Mouse (Mus musculus) ovary, postnatal 36 days (tissue): ENCODE results near the gene Lipt2.

Experiments
- DNase-seq: peaks from one replicate; pipeline ENCODE4 v3.0.0; 2022; ENCODE audit warnings: low spot score, mixed read lengths

Lipt2 gene

DNA sequence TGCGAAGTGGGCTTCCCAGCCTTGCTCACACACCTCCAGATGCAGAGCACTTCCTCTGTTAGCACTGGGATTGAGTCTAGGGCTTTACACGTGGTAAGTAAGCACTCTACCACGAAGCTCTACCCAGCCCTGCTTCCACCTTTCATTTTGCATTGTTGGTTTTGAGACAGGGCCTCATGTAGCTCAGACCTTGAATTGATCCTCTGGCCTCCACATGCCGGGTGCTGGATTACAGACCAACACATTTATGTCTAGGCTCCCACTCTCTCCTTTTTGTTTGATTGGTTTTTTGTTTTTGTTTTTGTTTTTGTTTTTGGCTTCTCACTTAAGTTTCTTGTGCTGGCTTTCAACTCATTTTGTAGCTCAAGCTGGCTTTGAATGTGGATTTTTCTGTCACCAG, 11.7 kb downstream of the Lipt2 start:
- no peak for DNase-seq

DNA sequence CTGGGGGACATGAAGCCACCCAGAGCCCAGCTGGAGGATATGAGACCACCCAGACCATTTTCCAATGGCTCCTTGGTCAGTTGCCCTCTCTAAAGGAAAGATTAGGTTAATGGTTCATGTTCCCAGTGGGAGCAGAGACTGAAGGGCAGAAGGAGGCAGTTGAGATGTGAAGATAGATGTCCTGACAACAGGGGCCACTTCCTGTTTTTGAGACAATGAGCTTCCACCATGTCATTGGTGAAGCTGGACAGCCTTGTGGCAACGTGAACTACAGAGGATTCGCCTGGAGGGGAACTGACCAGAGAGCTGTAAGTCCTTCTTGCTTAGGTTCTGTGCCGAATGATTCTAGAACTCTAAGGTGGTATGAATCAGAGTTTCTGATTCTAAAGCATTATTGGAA, 17.2 kb downstream of the Lipt2 start, which contains the start of gene Kcne3:
Gene Kcne3 (plus strand): TSS at position 234 of the 400 bp plus-strand sequence.
- no peak for DNase-seq

DNA sequence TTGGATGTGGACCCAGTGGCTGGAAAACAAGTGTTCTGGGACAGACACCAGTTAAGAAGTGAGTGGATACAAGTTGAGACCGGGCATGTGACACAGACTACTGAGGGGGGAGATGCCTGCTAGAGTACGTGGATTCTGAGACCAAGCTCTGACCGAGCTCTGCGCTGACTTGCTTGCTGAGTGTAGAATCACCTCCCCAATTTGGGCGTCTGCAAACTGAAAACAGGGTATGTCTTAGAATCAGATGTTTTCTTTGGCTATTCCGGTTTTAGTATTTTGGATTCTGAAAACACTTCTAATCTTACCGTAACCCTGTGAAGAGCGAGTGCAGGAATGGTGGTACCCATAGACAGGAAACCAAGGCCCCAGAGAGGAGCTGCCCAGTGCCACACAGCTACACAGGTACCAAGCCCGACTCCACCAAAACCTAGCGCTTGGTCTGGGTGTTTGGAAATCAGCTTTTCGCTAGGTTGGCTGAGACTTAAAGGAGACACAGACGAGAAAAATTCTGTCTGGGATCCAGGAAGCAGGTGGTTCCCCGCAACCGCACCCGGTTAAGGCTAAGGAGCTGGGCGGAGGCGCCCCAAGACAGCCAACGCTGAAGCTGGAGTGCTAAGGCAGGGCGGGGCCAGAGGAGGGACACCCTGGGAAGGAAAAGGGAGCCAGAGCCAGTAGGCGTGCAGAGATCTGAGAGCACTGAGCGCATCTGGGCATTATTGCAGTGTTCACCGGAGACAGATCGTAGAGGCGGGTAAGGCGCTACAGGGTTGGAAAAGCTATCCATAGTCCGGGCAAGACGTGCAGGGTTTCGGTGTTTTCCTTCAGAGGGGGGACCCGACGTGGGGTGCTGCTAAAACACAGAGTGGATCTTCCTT, 19.2 kb downstream of the Lipt2 start:
- peak; percentile 76 for DNase-seq

DNA sequence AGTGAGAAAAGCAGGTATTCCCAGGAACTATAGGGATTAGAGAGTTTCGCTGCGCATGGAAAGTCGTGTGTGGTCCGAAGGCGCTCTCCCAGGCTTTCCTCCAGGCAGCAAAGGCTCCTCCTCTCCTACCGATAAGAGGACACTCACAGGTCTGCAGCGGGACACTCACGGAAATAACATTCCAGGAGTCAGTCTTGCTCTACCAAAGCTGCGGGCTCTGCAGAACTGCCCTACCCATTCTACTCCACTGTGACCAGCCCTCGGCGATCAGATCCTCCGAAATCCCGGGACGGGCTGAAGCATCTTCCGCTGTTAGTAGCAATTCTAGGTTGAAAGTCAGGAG, 19.8 kb downstream of the Lipt2 start:
- peak; percentile 22 for DNase-seq

DNA sequence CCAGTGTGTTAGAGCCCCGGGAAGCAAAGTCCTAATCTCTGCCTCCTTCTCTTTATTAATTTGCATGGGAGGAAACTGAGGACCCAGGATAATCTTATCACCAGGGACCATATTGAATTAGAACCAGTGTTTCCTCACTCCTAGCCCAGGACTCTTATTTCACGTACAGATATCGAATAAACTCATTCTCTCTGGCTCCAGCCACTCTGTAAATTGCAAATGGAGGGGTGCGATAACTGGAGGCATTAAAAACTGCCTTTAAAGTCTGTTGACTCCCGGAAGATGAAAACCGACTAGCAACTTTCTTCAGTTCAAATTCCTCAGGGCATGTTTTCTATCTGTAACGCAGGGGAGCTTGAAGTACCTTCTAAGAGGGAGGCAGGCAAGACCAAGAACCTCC, 20.3 kb downstream of the Lipt2 start:
- DNase-seq: no peak

DNA sequence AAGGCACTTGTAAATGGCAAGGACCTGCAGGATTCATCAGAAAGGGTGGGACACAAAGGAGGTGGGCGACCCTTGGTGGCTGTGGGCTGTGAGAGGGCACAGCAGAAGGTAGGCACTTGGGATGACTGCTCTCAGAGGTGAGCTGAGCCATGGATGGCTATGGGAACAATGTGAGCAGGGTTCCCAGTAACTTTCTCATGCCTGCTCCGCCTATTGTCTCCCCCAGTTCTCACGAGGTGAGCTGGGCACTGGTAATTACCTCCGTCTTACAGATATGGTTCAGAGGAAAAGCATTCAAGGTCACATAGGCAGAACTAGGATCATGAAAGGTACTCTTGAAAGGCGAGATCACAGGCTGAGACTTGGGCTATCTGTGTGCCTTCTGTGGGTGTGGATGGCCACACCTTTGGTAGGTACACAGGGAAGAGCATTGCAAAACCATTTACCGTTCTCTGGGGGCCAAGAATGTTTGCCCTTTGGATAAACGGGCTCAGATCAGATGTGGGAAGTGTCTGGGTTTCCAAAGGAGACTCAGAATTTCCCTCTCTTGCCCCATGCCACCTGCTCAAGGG, 20.8 kb downstream of the Lipt2 start:
- DNase-seq: no peak

DNA sequence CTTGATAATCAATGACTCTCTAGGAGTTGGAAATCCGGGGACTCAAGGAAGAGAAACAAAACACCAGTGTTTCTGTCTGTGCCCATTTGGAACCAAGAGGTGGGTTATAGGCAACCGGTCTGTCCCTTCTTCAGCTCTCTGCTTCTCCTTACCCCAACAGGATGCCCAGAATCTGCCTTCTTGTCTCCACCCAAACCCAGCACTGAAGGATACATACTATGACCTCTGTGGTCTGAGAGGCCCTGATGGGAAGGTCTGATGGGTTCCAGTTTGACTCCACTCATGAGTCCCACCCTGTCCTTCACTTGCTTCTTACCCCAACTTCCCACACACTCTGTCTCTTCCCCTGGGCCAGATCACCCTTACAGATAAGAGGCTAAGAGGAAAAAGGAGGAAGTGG, 22.1 kb downstream of the Lipt2 start:
- no peak for DNase-seq

DNA sequence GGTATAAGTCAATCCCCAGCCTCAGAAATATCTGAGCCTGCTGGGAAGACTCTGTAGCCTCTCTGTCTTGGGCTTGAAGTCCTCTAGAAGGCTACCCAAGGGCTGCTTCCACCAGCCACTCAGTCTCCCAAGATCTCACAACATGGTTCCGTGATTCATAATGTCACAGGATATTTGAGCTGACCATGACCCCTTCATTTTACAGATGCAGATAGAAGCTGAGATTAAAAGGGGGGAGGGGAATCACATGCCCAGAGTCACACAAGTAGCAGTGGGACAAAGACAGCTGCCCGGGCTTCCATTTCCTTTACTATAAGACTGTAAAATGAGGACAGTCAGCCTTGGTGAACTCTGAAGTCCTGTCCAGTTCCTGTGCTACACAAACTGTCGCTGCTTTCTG, 22.5 kb downstream of the Lipt2 start:
- DNase-seq: no peak

DNA sequence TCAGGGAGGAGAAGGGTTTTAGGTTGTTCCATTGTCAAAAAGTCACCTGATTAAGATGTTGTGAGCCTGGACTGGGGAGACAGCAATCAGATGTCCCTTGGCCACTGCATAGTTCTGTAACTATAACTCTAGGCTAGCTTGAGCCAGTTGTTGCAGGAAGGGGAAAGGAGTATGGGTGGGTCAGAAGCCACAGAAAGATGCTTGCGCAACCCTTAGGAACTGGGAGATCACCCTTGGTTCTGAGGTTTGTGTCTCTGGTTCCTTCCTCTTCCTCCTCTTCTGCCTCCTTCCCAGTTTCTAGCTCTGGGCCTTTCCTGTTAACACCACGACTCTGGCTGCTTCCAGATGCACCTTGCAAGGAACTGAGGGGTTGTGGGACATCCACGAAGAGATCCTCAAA, 23.3 kb downstream of the Lipt2 start:
- no peak for DNase-seq

DNA sequence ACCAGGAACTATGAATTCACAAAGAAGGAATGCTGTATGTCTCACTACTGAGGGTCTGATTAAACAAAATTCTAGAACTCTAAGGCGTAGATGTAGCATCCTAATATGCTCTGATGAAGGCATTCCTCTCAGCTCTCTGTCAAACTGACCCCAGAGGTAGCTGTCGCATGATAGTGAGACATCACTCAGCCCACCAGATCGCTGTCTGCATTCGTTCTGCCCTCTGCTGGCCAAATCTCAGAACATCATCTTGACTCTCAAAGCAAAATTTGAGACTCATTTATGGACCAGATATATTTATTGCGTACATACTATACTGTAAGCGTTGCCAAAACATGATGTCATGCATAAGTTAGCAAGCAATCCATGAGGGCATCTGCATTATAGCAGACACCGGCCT, 28.5 kb downstream of the Lipt2 start:
- DNase-seq: peak; percentile 34

DNA sequence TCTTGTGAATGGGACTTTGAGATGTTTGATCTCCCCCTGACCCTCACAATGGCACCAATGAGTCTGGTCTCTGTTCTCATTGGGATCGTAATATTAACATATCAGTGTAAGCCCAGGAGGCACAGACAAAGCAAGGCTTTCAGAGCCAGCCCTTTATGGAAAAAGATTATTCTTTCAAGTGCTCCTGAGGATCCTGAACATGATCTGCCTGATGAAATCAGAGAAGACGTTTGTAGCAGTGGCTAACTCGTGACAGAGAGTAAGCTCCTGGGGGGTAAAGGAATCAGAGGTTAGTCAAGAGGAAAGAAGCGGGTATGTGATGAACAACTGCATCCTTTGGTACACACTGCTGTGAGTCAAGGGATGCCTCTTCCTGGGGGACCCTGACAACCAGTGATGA, 31.1 kb downstream of the Lipt2 start:
- DNase-seq: no peak

DNA sequence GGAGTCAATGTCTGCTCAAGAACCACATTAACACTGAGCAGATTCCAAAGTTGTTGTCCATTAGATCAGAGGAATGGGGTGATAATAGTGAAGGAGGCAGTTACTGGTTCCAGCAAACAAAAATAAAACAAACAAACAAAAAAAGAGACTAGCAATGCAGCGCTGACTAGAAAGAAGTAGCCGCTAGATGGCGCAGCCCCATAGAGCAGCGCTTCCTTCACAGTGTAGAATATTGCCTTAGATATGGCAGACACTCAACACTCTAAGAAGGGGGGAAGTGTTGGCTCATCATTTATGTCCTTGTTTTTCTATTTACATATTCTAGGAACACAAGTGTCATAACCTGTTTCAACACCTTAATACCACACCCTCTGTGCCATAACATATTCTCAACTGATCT, 31.7 kb downstream of the Lipt2 start:
- peak; percentile 45 for DNase-seq

DNA sequence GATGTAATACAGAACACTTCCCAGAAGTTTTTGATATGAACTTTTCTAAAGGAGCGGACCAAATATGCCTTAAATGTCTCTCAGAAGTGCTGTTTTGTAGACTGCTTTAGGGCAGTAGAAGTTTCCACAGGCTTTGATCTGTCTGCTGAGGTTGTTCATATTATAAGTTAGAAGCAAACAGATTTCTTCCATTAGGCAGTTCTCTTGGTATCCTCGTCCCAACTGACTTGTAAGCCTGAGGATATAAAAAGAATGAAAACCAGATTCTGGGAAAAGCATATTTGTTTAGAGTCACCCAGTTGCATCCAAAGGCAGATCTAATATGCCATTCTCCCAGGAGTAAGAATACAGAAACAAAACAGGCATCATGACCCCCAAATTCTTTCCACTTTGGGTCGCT, 42.1 kb downstream of the Lipt2 start:
- DNase-seq: no peak

DNA sequence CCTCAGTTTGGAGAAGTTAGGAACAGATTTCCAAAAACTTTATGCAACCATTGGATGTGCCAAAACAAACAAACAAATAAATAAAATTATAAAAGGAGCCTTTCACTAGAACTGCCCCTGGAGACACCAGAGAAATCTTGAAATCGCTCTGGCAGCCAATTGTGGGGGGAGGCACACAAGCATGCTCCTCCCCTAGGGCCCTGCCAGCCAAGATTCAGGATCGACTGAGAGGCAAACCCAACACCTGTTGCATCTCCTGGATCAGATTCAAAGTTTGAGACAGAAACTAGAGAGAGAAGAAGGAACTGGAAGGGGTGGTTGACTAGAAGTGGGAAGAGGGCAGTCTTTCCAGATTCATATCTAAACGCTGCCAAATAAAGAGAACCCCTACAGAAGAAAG, 44.5 kb downstream of the Lipt2 start:
- DNase-seq: no peak

DNA sequence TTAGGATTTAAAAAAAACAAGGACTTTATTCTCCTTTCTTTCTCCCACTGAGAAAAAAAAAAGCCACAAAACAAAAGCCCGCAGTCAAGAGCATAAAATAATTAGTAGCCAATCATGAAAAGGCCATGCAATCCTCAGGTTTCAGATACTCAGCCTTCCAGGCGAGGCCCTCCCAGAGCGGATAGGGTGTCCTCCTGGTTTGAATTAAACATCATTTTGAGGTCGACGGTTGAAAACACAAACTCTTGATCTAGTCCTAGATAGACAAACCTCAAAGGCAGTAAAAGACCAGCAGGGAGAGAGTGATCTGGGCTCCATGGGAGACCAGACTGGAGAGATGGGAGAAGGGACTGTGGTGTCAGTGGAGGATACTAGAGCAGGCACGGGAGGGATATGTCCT, 45.8 kb downstream of the Lipt2 start:
- no peak for DNase-seq

DNA sequence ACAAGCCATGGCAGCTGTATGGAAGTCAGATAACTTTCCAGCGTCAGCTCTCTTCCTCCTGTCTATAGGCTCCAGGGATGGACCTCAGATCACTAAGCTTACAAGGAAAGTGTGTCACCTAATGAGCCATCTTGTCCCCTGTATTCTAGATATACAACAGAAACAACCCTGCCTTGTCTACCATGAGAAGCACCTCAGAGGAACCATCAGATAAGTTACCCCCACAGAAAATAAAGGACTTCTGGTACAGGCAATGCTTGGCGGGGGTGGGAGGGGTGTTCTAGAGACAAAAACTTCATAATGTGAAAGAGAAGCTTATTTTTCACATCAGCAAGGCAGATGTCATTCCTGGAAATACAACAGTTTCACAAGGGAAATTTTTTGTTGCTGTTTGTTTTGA, 47.1 kb downstream of the Lipt2 start:
- no peak for DNase-seq

DNA sequence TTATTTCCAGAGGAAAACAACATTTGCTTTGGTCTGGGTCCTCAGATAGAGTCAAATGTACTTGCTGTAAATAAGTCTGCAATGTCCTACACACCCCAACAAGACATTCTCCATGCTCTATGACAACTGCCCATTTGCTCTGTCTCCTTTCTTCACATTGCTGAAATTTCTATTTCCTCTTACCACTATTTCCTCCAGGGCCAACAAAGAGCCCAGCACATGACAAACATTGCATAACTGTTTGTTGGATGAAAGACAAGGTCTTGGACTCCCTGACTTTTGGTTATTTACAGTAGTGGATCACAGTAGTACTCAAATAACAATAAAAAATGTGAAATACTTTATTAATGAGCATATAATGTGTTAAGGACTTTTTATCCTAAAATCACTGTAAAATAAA, 48.8 kb downstream of the Lipt2 start:
- no peak for DNase-seq
